Comparison of ENCODE assay signal across 18 mouse cellular contexts in the genomic region with DNA sequence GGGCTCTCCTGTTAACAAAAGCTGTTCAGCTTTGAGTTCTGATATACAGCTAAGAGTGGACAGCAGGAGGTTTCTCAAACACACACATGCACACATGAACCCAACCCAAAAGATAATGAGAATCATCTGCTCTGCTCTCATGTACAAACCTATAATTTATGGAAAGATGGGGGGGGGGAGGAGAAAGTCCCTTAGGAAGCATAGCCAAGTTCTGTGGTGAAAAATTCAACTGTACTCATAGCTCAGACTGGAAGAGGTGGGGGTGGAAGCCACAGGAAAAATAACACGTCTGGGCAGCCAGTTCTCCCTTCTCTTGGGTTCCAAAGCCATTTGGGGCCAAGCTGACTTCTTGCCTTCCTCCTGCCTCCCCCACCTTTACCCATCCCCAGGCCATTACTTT.
"Had no signal": no experiment of that assay in that cellular context is flagged by ENCODE, and none has a peak within 500 bp of the region (broad histone marks: within the 10 kb centered on the region; RNA-seq: fewer than 3 reads in every experiment).

No protein-coding gene starts in this region.

- H3K9me3 ChIP-seq: midbrain, embryonic 10.5 days; midbrain, embryonic 12.5 days; neural tube, embryonic 13.5 days; neural tube, embryonic 15.5 days; stomach, embryonic 15.5 days had no signal

- H3K27ac ChIP-seq: midbrain, embryonic 10.5 days; midbrain, embryonic 12.5 days; neural tube, embryonic 13.5 days; neural tube, embryonic 15.5 days; stomach, embryonic 15.5 days; stomach, postnatal 0 days had no signal

- H3K4me2 ChIP-seq: lung, embryonic 14.5 days; midbrain, embryonic 12.5 days; neural tube, embryonic 13.5 days; neural tube, embryonic 15.5 days; stomach, embryonic 15.5 days had no signal

- DNase-seq: lung, adult 18-20 months; lung, embryonic 14.5 days; lung, postnatal 10 days; lung, postnatal 4 days; midbrain, embryonic 14.5 days; retina, postnatal 1 day; right cerebral cortex, adult 18-20 months; thymus, adult 2 months; thymus, postnatal 25 days; thymus, postnatal 4 days had no signal

- H3K4me1 ChIP-seq: stomach, embryonic 15.5 days had no signal

- H3K27me3 ChIP-seq: midbrain, embryonic 12.5 days; neural tube, embryonic 13.5 days; neural tube, embryonic 15.5 days; stomach, embryonic 15.5 days had no signal

- H3K36me3 ChIP-seq: midbrain, embryonic 10.5 days; midbrain, embryonic 12.5 days; neural tube, embryonic 13.5 days; neural tube, embryonic 15.5 days; stomach, embryonic 15.5 days had no signal

- ATAC-seq: midbrain, embryonic 16.5 days had no signal

- H3K9ac ChIP-seq: lung, embryonic 14.5 days; midbrain, embryonic 12.5 days; neural tube, embryonic 13.5 days; neural tube, embryonic 15.5 days; stomach, embryonic 15.5 days had no signal

- H3K4me3 ChIP-seq: midbrain, embryonic 10.5 days; midbrain, embryonic 12.5 days; myocyte; neural tube, embryonic 13.5 days; neural tube, embryonic 15.5 days; stomach, embryonic 15.5 days had no signal
